Mouse (Mus musculus): ENCODE data around the gene Fosl1. TPM values are rescaled to one million over a fixed set of nuclear protein-coding genes. Genes with fewer than 3 reads are reported as not detected.
A peak's percentile ranks its signal among the peaks of the same experiment; 100 is the strongest.

The Fosl1 gene
- total RNA-seq, 1 experiment from 2014 or later = 0.78 TPM

DNA sequence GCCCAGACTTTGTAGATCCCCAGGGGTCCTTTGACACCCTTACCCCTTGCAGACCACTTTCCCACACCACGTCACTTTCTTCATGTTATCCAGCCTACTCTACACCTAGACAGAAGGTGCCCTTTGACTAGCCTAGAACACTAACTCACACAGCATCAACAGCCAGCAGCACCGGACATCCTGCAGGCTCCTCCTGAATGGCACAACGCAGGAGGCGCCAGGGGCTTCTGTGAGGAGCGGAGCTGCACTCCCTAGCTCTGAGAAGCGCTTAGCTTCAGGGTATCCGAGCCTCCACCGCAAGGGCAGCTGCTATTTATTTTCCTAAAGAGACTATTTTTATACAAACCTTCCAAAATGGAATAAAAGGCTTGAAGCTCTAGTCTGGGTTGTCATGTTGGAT is 8.2 kb downstream of the Fosl1 start:
- ATAC-seq (replicated peaks; ENCODE audit: low read depth, poor library complexity, severe bottlenecking) = no peak

DNA sequence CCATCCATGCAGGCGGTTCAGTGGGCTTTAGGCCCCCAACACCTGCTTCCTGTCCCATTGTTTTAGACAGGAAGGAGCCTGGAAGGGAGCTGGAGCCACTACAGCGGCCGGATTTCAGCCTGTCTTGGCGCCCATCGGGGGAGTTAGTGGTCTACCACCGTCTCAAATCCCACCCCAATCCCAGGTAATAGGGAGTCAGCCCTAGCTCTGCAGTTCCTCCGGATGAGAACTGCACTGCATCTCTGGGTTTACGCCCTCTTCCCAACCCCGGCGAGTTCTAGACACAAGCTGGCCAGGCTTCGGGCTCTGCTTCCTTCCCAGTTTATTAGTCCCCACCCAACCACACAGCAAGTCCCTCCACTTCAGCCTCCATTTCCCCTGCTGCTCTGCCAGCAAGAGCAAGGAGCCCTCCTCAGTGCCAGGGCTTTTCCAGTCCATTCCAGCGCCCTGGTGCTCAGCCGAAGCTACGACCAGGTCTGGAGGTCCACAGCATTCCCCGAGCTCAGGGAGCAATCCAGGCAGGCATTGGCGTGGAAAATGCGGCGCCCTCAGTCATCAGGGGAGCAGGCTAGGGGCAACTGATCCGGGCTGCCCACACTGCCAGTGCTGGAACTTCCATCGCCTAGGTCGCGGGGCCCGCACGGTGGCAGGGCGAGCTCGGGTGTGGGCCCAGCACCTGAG is 9.0 kb downstream of the Fosl1 start:
- no peak for ATAC-seq (replicated peaks; ENCODE audit: low read depth, poor library complexity, severe bottlenecking)

DNA sequence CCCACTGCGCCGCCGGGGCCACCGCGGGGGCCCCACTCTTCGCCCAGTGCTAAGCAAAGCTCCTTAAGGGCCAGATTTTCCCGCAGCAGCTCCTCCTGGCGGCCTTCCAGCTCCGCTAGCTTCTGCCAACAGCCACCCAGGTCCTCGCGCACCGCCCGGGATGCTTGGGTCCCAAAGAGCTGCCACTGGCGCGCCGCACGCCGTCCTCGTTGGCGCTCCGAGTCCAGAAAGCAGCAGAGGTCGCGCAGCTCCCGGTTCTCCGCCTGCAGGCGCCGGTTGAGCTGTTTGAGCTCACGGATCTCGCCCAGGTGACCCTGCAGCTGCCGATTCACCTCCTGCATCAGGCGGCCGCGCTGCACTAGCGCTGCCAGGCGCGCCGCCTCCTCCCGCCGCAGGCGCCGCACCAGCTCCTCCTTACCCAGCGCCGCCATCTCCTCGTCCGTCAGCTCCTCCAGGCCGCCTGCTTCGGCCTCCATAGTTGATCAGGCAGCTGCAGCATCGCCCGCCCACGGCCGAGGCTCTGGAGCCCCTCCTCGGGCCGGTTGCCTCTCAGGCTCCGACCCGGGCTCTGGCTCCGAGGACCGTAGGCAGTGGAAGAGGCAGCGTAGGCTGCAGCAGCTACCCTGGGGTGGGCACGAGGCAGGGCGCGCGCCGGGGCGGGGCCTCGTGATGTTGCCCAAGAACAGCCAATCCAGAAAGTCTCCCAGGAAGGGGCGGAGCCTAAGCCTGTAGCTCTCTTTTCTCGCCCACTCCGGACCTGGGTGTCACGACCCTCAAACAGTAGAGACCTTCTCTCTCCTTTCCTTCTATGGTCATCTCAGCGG is 9.8 kb downstream of the Fosl1 start:
- ATAC-seq (replicated peaks; ENCODE audit: low read depth, poor library complexity, severe bottlenecking) = peak; percentile 84

DNA sequence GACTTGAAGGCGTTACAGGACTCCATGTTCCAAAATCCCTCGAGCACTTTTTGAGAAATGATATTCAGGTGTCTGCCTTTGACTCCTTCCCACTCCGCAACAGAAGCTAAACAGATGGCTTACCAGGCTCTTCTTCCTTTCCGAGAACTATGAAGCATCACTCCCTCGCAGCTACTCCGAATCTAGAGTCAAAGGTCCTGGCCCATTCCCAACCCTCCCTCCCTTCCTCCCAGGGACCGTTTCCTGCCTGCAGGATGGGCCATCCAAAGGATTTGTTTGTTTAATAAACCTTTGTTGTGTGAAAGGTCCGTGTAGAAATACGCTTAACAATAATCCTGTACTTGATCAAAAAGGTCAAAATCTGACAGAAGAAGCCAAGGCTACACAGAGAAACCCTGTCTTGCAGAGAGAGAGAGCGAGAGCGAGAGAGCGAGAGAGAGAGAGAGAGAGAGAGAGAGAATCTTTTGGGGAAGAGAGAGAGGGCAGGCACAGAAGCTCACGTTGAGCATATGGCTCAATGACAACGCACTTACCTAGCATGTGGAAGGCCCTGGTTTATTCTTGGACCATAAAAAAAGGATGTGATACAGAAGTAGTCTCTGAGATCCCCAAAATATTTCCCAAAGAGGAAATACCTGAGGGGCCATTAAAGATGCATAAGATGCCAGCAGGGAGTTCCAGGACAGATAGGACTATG is 10.5 kb downstream of the Fosl1 start, which contains the start of gene Ccdc85b:
Ccdc85b (minus strand) TSS at position 149 of the 697 bp plus-strand sequence.
- ATAC-seq (replicated peaks; ENCODE audit: low read depth, poor library complexity, severe bottlenecking) = no peak

DNA sequence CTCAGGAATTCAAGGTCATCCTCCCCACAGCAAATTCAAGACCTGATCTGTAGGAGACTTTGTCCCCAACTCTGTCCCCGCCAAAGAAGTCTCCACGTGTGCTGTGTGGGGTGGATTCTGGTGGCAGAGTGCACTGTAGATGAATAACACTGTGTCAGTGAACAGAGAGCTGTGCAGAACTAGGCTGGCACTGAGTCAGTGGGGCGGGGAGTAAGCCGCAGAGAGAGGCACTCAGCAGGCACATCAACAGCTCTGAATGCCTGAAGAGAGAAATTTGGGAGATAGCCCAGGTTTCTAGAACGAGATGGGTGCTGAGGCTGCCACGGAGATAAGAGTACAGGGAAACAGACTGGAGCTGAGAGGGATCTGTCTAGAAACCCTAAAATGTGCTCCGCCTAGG is 11.7 kb downstream of the Fosl1 start:
- ATAC-seq (replicated peaks; ENCODE audit: low read depth, poor library complexity, severe bottlenecking) = no peak

DNA sequence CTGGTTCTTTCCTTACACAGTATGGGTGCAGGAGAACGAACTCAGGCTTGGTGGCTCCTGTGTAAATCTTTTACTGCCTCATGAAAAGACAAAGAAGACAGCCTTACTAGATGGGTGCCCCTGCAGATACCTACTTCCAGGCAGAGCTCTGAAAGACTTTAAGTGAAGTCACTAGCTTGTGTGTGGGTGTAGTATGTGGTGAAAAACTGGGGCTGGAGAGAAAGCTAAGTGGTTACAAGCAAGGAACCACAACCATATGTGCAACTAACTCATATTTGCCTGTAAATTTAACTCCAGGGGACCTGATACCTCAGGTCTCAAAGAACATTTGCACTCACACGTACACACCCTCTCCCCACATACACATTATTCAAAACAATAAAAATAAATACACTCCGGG is 12.5 kb downstream of the Fosl1 start:
- ATAC-seq (replicated peaks; ENCODE audit: low read depth, poor library complexity, severe bottlenecking) = no peak

DNA sequence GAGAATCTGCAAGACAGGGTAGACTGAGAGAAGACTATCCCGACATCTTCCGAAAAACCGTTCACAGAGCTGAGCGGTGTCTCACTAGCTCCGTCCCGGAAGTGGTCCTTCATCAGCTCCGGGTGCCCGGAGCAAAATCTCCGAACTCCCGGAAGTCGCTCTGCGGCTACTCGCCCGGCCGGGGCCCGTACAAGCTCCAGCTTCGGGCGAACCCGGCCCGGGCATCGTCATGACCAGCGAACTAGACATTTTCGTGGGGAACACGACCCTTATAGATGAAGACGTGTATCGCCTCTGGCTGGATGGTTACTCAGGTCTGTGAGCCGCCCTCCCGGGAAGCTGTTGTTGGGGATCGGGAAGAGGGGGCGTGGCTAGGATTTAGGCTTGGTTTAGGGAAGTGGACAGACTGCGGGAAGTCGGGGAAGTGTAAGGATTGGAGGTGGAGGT is 13.1 kb downstream of the Fosl1 start, which contains the start of gene Fibp:
Fibp (plus strand) TSS at position 151 of the 447 bp plus-strand sequence.
- ATAC-seq (replicated peaks; ENCODE audit: low read depth, poor library complexity, severe bottlenecking) = peak; percentile 78

DNA sequence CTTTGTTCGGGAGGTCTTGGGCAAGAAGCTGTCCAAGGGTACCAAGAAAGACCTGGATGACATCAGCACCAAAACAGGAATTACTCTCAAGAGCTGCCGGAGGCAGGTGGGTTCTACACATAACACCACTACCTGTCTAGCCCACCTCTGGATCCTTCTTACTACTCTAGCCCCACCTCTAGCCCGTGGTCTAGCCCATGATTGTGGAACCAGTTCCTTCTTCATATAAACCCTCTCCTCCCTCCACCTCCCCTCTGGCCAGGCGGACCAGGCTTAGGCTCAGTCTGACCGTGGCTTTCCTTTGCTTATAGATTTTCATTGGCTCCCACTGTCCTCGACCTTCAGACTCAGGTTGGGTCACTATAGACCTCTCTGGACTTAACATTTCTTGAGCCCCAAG is 14.1 kb downstream of the Fosl1 start:
- no peak for ATAC-seq (replicated peaks; ENCODE audit: low read depth, poor library complexity, severe bottlenecking)

DNA sequence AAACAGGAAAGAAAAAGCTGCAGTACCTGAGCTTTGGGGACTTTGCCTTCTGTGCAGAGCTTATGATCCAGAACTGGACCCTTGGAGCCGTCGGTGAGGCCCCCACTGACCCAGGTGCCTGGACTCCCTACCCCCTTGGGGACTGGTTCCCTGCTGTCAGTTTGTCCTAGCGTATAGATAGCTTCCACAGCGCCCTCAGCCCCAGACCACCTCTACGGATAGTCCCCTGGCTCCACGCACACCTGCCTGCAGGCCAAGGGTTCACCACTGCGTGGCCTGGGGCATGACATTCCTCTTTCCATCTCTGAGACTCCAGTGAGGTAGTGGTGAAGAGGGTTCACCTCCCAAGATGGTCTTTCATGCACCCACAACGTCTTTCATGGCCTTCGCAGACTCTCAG is 15.9 kb downstream of the Fosl1 start:
- ATAC-seq (replicated peaks; ENCODE audit: low read depth, poor library complexity, severe bottlenecking) = no peak

DNA sequence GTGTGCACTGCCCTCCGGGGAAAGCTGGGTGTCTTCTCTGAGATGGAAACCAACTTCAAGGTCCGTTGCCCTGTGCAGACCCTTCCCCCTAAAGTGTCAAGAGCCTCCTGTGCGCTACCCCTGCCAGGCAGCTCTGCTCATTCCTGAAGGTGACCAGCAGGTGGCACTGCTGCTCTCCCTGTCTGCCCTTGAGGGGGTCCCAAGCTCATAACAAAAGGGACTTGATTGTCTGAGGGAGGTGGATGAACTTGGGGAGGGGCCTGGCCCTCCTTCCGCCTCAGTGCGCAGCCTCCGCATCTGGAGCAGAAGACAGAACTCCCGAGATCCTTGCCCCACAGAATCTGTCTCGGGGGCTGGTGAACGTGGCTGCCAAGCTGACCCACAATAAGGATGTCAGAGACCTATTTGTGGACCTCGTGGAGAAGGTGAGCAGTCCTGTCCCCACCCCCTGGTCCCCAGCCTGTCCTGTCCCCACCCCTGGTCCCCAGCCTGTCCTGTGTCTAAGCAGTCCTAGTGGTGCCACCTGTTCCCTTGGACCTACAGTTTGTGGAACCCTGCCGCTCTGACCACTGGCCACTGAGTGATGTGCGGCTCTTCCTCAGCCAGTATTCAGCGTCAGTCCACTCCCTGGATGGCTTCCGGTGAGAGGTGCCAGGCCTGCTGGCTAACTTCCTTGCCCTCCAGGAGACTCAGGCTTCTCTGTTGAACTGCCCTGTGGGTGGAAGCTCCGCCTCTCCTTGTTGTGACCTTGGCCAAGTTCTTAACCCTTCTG is 16.6 kb downstream of the Fosl1 start:
- no peak for ATAC-seq (replicated peaks; ENCODE audit: low read depth, poor library complexity, severe bottlenecking)

DNA sequence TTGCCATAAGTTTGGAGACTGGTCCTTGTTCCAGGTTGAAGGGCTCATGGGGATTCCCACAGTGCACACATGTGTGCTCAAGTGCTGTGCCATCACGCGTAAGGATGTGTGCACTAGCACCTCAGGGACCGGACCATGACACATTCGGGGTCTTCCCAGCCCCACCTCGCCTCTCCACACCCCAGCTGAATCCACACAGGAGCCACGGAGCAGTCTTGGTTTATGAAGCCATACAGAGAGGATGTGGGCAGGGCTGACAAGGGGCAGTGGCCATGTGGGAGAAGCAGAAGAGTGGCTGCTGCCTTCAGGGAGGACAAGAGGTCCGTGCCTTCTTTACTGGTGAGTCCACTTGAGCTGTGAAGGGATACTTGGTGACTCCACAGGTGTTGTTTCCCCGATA is 17.7 kb downstream of the Fosl1 start:
- ATAC-seq (replicated peaks; ENCODE audit: low read depth, poor library complexity, severe bottlenecking) = no peak

DNA sequence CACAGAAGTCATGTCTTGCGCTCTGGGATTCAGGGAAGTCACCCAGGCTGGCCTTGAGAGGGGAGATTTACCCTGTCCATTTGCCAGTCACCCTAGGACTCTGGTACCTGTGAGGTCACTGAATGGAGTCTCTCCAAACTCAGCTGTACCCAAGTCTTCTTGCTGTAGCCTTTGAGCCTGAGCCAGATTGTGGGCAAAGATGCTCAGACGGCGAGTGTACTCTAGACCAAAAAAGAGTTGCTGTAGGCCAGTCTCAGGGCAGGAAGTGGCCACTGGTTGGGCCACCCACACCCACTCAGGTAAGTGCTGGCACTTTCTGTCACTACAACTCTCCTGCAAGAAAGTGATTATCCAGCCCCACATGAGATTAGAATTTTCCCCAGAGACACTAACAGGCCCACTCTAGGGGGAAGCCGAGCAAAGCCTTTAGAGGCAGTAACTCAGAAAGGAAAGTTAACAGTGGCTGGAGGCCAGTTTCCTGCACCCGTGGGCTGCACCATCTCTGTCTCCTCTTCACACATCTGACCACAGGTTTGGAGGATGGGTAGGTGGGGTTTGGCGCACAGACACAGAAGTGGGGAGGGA is 19.7 kb downstream of the Fosl1 start:
- no peak for ATAC-seq (replicated peaks; ENCODE audit: low read depth, poor library complexity, severe bottlenecking)

DNA sequence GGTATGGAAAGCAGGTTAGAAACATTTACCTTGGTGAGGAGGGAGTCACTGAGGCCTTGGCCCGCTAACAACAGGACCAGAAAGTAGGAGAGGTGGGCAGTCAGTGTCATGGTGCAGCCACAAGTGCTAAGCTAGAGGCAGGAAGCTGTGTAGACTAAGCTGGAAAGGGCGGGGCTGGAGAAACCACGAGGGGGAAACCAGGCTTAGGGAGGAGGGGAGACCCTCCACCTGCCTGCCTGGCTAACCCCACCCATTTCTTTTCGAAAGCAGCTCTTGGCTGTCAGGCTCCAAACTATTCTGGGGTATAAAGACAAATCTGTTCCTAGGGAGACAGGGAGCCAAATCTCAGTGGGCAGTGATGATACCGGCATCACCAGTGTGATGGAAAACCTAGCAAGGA is 21.0 kb downstream of the Fosl1 start, which contains the start of gene Ctsw:
Ctsw (minus strand) TSS at position 134 of the 400 bp plus-strand sequence.
- ATAC-seq (replicated peaks; ENCODE audit: low read depth, poor library complexity, severe bottlenecking) = peak; percentile 67

DNA sequence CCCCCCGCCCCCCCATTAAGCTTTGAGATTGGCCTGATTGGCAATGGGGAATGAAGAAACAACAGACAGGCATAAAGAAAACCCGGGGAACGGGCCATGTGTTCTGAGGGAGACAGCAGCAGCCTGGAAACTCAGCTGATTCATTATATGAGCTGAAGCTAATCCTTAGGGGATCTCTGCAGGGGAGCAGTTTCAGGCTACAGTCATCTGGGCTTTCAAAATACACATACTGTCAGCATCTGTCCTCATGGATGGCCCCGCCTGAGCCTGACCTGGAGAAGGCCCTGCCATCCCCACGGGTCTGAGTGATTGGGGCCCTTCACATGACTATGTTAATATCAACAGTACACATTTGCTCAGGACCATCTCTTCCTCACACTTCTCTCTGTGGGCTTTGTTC is 24.5 kb downstream of the Fosl1 start:
- ATAC-seq (replicated peaks; ENCODE audit: low read depth, poor library complexity, severe bottlenecking) = no peak

DNA sequence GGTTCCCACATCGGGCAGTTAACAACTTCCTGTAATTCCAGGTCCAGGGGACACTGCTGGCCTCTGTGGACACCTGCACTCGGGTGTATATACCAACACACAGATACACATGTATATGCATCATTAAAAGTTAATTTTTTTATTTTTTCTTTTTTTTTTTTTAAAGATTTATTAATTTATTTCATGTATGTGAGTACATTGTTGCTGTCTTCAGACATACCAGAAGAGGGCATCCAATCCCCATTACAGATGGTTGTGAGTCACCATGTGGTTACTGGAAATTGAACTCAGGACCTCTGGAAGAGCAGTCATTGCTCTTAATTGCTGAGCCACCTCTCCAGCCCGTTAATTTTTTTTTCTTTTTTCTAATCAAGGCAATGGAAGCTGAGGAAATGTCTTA is 25.5 kb downstream of the Fosl1 start:
- ATAC-seq (replicated peaks; ENCODE audit: low read depth, poor library complexity, severe bottlenecking) = no peak

DNA sequence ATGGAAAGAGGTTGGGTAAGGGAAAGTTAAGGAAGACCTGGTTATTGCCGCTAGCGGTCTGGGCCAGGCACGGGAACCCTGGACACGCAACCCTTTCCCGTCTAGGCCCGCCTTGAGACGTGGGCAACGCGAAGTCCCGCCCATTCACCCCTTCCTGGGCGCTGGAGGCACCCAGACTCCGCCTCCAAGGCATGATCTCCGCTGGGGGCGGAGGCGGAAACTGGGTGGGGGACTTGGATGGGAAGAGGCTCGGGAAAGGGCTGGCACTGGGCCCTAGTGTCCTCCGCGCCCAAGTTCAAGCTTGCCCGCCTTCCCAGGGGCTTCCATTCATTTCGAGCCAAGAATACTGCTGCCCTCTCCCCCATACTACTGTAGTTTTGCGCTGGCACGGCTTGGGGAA is 26.4 kb downstream of the Fosl1 start, which contains the start of gene Efemp2:
Efemp2 (plus strand) TSS at position 235 of the 400 bp plus-strand sequence.
- no peak; the same call in 1 of the 2 replicates for ATAC-seq (replicated peaks; ENCODE audit: low read depth, poor library complexity, severe bottlenecking)

DNA sequence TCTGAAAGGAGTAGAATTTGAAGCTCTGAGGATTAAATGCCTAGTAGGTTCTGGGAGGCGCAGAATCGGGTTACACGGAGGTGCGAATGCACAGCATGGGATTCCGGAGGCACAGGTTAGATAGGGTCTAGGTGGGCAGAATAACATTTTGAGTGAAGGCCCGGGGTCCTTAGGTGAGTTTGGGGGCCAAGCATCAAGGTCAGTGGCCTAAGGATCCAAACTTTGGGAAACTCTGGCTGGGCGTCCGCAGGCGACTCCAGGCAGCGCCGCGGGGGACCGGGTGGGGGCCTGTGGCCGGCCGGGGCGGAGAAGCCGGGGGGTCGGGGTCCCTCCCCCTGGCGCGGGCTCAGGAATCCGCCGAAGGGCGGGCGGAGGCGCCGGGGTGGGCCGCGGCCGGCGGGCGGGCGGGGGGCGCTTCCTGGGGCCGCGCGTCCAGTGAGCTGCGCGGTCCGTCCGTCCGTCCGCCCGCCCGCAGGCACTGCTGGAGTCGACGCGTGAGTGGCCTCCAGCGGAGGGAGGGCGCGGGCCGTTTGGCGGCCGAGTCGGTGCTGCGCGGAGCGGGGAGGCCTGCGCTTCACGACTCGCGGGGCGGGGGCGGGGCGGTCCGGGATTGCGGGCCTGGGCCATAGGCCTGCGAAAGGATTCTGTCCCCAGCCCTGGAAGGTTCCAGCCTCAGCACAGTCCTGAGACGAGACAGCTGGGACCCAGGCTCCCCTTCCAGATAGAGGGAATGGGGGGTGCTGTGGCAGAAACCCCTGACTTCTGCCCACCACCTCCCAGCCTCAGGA is 27.1 kb downstream of the Fosl1 start:
- no peak; the same call in 1 of the 2 replicates for ATAC-seq (replicated peaks; ENCODE audit: low read depth, poor library complexity, severe bottlenecking)

DNA sequence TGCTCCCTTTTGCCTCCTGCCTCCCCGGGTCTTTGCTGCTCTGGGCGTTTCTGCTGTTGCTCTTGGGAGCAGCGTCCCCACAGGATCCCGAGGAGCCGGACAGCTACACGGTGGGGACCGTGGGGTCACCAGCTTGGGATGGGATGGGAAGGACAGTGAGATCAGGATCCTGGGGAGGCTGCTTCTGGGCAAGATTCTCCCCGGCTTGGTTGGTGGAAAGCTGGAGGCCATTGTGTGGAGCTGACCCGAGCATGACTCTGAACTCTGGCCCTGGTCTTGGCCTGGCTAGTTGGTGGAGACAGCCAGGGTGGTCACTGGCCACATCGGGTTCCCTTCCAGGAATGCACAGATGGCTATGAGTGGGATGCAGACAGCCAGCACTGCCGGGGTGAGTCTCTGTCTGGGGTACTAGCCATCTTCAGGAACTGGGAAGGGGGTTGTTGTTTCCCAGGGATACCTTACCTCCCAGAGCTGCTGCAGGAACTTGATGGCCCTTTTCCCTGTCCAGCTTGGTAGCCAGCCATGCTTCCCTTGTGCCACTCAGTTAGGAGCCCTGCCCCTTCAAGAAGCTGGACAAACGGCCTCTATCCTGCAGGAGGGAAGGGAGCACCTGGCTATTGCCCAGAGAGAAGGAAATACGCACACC is 27.8 kb downstream of the Fosl1 start:
- ATAC-seq (replicated peaks; ENCODE audit: low read depth, poor library complexity, severe bottlenecking) = no peak

All from common myeloid progenitor, adult 5-6 weeks (primary cell).